Mouse (Mus musculus) lung, postnatal 0 days (tissue): ENCODE results near the gene Fbxo48.

ENCODE experiments used
- CTCF ChIP-seq: IDR thresholded peaks from 2 replicates; pipeline ENCODE4 v1.5.1; 2016; ENCODE audit warnings: antibody characterized with exemption, mild to moderate bottlenecking
- EP300 ChIP-seq: IDR thresholded peaks from 2 replicates; pipeline ENCODE4 v1.6.1; 2016; ENCODE audit warnings: antibody characterized with exemption, mild to moderate bottlenecking, control low read depth

- TF ChIP-seq CTCF (peak; percentile 65), EP300 (no peak)
Measured at GRCm38 (mm10) chr11:16967806-16968205, 16.6 kb downstream of the Fbxo48 start.
